Mouse (Mus musculus) adipocyte (in vitro differentiated cells): ENCODE measurements around the gene Uncx.
"Not testable (repeated sequence)": the region's sequence is repeated elsewhere in the genome, so short reads cannot be mapped to it uniquely, and the experiment has no call there.

Experiments
- DNase-seq: peaks from one replicate; pipeline ENCODE4 v3.0.0-alpha.2; 2016; ENCODE audit warnings: low spot score

Uncx gene

DNA sequence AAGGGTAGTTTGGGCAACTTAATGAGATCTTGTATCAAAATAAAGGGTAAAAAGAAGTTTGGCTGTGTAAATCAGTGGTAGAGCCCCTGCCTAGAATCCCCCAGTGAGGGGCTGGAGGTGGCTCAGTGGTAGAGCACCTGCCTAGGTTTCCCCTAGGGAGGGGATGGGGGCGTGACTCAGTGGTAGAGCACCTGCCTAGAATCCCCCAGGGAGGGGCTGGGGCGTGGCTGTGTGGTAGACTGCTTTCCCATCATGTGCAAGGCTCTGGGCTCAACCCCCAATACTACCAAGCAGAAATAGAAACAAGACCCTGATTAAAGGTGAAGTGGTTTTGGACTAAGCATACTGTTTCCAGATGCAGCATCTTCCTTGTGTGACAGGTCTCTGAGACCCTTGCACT is 21.4 kb downstream of the Uncx start:
- no peak for DNase-seq

DNA sequence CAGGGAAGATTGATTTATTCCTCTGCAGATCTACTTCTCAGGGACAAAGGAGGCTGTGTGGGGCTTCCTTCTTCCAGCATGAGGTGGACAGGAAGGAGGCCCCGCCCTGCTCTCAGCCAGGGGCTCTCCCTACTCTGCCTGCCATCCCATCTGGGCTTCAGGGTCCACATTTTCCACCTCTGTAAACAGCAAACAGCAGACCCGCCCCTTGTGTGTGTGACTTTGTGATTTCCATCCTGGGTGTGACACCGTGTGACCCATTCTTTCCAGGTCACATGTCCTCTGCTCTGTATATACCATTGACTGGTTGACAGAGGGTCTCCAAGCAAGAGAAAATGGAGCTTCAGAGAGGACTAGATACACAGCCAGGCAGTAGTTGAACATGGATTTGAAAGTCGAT is 22.2 kb downstream of the Uncx start:
- DNase-seq = no peak

DNA sequence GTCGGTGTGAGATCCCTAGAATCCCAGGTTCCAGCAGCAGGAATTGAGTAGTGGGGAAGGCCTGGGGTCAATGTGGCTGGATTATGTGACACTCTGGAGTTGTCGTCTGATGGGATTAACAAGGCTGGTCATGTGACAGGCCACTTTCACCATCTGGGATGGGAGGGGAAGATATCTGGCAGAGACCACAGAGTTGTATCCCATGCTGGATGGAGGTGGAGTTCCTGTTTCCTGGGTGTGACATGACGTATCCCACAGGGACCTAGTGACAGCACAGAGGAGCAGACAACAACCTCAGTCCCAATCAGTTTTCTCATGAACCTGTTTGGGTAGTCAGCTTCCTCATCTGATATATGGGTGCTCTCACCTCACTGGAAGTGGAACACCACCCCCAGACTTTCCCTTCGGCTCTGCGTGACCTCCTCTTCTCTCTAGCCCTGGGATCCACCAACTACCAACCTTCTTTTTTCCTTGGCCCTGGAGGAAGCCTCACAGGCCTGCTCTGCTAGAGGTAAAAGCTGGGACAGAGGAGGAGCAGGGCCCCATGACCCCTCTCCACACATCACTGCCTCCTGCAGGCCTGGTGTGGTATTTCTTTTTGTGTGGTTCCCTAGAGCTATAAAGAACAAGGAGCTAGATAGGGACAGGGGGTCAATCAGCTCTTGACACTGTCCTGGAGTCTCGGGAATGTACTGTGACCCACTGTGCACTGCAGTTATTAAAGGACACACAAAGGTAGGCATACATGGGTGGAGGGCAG is 23.5 kb downstream of the Uncx start:
- DNase-seq = no peak

DNA sequence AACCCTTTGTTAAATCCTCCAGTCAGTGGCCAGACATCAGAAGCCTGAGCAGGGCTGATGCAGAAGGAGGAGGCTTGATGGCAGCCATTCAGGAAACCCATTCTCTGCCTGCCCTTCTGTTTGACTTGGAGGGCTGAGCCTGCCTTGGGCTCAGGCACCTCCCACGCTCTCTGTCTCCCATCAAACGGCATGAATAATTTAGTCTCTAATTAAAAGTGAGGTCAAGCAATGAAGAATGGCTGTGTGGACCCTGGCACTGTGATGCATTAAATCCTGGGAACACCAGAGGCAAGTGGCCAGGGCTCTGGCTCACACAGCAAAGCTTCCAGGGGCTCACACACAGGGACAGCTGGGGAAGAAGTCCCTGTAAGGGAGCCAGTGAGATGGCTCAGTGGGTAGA is 24.8 kb downstream of the Uncx start:
- no peak for DNase-seq

- no peak for DNase-seq
These were observed 29.2 kb downstream of the Uncx start for GRCm38 (mm10) chr5:139572526-139572925.

GRCm38 (mm10) chr5:139573606-139574311 is 30.5 kb downstream of the Uncx start:
- no peak for DNase-seq

- DNase-seq = no peak
These were observed 31.8 kb downstream of the Uncx start for GRCm38 (mm10) chr5:139575054-139575453.

DNA sequence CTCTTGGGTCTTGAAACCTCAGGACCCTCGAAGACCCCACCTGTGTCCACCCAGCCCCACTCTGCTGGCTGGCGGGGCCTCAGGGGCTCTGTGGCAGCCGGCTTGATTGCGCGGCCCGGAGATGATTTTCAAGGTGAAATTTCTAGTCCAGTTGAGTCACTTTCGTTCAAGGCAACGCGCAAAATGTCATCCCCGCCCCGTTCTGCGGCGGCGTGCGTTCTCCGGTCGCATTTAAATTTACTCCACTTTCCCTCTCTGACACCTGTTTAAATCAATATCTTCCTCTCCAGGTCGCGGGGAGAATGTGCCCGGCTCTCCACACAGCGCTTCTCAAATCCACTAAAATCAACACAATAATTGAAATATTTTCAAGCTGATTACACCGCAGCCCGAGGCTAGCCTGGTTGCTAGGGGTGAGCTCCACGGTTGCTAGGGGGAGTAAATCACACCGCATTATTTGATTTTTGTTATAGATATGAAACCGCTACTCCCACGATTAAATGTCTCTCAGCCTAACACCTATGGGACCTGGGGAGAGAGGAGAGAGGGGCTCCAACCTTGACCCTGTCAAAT is 37.0 kb downstream of the Uncx start:
- DNase-seq = no peak

GRCm38 (mm10) chr5:139581308-139581868 is 38.1 kb downstream of the Uncx start:
- no peak for DNase-seq

- DNase-seq = no peak
These were observed 41.9 kb downstream of the Uncx start for GRCm38 (mm10) chr5:139584971-139585747.

DNA sequence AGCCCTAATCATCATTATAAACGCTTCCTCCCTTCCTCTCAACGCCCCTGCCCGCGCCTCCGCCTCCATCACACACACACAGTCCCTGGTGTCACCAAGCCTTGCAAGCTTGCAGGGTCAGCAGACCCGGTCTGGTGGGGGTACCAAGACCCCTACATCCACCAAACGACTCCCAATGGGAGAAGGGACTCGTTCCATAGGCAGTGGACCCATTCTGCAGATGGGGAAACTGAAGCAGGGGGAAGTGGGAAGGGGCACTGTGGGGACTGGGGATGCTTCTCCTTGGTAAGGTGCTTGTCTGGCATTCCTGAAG is 42.4 kb downstream of the Uncx start:
- DNase-seq = no peak

DNA sequence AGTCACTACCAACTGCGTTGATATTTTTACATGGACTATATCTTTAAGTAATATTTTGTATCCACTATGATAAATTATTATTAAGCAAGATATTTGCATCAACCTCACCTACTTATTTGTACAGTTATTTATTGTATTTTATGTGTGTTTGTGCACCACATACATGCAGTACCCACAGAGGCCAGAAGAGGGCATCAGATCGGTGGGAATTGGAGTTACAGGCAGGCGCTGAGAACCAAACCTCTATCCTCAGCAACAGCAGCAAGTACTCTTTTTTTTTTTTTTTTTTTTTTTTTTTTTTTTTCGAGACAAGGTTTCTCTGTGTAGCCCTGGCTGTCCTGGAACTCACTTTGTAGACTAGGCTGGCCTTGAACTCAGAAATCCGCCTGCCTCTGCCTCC is 44.2 kb downstream of the Uncx start:
- not testable (repeated sequence) for DNase-seq

- not testable (repeated sequence) for DNase-seq
These were observed 47.5 kb downstream of the Uncx start for GRCm38 (mm10) chr5:139590682-139591360.

GRCm38 (mm10) chr5:139592011-139592410 is 48.7 kb downstream of the Uncx start:
- no peak for DNase-seq

DNA sequence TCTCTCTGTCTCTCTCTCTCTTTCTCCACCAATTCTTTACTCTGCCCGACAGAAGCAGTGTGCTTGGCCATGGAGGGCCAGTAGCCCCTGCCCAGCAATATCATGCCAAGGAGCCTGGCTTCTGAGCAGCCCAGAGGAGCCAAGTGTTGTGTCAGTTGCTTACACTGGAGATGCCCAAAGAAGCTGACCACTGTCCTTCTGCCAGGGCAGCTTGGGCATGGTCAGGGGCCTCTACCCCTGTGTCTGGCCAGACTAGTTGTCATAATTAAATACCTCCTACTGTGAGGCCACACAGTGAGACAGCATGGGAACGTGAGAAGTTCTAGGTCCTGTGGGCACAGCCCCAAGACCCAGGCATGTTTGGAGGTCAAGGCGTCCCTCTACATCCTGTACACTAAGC is 49.6 kb downstream of the Uncx start:
- DNase-seq = no peak

- DNase-seq = no peak
These were observed 50.5 kb downstream of the Uncx start for GRCm38 (mm10) chr5:139593746-139594145.

GRCm38 (mm10) chr5:139595001-139595400 is 51.7 kb downstream of the Uncx start:
- no peak for DNase-seq
